Mouse (Mus musculus) frontal cortex, postnatal 36 days (tissue): ENCODE data around the gene Irx4.

Experiments
- DNase-seq, 2 experiments: peaks; one replicate each; pipeline ENCODE4 v3.0.0; 2022; ENCODE audit warnings: low spot score in 2 of 2

Irx4 gene

GRCm38 (mm10) chr13:73260354-73261035, at the start of gene Irx4:
Irx4 (plus strand) TSS chr13:73260479.
- no peak for DNase-seq

DNA sequence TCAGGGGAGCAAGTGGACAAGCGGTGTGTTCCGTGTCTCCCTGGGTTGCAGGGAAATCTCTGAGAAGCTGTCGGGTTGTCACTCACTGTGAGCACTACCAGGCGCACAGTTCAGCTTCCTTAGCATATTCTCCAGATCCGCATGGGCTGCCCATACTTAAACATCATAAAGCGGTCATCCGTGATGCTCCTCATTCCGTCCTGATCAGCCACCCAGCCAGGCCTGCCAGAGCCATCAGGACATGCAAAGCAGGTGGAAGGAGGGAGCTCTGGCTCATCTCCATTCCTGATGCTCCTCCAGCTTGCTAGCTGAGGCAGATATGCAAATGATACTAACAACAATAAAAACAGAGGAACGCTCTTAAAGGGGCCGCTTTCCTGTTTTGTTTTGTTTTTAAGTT, 46.0 kb upstream of the Irx4 start:
- DNase-seq, result no peak

DNA sequence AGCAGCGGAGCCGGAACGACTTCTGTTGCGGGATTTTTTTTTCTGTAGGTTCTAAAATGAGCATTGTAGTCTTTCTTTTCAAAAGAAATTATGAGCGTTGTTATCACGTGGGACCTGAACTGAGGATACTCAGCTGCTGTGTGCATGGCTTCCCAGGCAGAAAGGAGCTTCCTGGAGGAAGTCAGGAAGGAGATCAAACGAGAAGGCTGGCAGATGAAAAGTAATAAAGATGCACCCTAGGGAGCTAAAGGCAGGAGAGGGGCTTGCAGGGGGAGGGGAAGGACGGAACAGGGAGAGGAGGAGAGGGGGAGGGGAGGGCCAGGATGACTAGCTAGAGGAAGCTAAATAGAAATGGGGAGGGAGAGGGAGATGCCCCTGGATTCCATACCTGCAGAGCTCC, 23.8 kb upstream of the Irx4 start:
- DNase-seq, result no peak

GRCm38 (mm10) chr13:73239191-73239746, 21.0 kb upstream of the Irx4 start:
- no peak for DNase-seq

DNA sequence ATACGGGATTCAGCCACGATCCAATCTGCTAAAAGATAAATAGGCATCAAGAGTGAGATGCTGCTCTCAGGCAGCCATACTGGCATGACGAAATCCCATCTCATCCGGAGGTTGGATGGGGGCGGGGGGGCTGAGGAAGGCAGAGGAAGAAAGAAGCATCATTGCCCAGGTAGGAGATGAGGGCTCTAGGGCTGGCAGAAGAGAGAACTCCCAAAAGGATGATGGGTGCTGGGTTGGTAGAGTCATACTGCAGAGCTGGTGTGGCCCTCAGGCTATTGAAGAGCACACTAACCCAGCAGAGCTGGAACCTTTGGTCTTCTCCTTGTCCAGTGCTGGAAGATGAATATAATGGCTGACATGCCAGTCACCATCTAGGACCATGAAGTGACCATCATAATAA, 17.7 kb upstream of the Irx4 start:
- DNase-seq, result no peak

DNA sequence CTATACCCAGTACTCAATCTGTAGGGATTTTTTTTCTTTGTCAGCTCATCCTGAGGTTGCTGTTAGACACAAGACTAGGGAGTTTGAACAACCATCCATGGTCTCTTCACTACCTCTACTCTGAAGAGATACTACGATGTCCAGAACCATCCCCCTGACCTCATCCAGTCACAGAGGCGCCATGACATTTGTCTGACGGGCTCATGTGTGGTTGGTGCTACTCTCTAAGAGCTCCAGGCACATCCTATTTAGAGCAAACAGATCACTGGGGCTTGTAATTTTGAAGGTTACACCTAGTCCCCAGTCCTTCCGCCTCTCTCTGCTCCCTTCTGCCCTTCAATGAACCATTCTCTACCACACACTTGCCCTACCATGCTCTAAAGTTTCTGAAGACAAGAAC, 13.3 kb upstream of the Irx4 start:
- DNase-seq, result no peak

- no peak for DNase-seq
These were observed 9.1 kb upstream of the Irx4 start for GRCm38 (mm10) chr13:73251222-73251621.

DNA sequence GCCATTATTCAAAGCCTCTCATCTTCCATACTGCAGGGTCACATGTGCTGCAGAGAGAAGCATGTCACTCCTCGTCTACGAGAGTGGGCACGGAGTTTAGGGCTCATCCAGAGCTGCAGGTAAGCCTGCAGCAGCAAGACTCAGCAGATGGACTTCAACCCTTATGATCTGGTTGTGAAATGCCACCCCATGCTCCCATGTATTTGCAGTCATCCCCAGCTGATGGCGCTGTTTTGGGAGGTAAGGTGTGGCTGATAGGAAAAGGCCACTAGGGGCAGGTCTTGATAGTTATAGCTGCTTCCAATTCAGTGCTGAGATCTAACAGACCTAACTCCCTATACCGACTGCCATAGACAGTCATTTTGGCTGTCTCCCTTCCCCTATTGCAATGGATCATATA, 8.3 kb upstream of the Irx4 start:
- DNase-seq, result no peak

DNA sequence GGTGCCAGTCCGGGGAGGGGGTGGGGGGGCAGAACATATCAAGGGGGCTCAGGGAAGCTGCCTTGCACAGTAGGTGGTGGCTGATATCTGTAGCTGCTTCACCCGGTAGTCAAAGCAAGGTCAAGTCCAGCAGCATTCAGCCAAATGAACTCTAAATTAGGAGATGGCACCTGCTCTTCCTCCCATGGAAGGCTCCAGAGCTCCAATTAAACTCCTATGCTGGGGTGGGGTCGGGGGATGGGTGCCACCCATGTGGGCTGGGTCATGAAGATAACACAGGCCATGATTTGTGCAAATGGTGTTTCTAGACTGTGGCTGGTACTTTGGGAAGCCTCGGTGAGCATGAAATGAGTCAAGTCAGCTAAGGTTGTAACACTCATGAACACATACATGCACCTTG, 1.9 kb upstream of the Irx4 start:
- no peak for DNase-seq

GRCm38 (mm10) chr13:73259577-73260353, 514 bp upstream of the Irx4 start:
- no peak for DNase-seq

- DNase-seq, result no peak
These were observed 904 bp downstream of the Irx4 start for GRCm38 (mm10) chr13:73261036-73261730.

GRCm38 (mm10) chr13:73261881-73262280, 1.6 kb downstream of the Irx4 start:
- no peak for DNase-seq

- no peak for DNase-seq
These were observed 2.3 kb downstream of the Irx4 start for GRCm38 (mm10) chr13:73262336-73263127.

GRCm38 (mm10) chr13:73263128-73263971, 3.1 kb downstream of the Irx4 start:
- no peak for DNase-seq

- no peak for DNase-seq
These were observed 4.0 kb downstream of the Irx4 start for GRCm38 (mm10) chr13:73264166-73264735.

GRCm38 (mm10) chr13:73264831-73265230, 4.6 kb downstream of the Irx4 start:
- no peak for DNase-seq

DNA sequence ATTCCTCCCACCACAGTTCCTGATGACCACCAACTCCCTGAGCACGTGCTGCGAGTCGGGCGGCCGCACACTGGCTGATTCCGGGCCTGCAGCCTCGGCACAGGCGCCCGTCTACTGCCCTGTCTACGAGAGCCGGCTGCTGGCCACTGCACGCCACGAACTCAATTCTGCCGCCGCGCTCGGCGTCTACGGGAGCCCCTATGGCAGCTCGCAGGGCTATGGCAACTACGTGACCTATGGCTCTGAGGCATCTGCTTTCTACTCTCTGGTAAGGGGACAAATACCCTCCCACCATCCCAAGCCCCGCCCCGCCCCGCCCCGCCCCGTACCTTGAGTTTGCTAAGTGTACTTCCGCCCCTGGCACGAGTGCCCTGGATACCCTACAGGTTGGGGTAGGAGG, 5.2 kb downstream of the Irx4 start:
- DNase-seq, result no peak

- DNase-seq, result no peak
These were observed 7.3 kb downstream of the Irx4 start for GRCm38 (mm10) chr13:73267551-73267950.

DNA sequence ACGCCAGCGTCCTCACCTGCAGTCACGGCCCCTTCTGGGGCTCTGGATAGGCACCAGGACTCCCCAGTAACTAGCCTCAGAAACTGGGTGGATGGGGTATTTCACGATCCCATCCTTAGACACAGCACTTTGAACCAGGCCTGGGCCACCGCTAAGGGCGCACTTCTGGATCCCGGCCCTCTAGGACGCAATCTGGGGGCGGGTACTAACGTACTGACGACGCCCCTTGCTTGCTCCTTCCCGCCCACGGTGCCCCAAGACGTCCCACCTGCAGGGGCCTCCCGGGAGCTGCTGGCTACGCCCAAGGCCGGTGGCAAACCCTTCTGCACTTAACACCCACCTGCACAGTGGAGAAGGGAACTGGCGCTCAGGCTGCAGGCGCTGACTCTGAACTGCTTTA, 8.4 kb downstream of the Irx4 start:
- DNase-seq, result no peak

DNA sequence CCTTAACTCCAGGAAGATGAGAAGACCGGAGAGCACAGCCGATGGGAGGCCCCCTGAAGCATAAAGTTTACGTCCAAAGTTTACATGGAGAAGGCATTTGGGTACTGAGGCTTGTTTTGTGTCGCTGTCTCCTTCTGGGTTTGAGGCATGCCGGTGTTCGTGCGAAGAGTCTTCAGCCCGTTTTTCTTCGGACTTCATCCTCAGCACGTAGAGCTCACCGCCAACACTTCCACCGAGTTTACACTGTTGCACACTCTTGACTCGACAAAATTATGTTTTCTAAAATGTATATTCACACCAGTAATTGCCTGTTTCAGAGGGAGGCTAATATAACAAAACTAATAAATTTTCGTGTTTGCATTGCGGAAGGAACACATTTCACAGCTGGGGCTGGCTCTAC, 9.0 kb downstream of the Irx4 start:
- DNase-seq, result no peak
